Mouse (Mus musculus) kidney, adult 2 months (tissue): Measurements from ENCODE around the gene Fam3c. TPM values are rescaled to one million over a fixed set of nuclear protein-coding genes. Genes with fewer than 3 reads are reported as not detected.

Experiments
- DNase-seq: peaks from one replicate; pipeline ENCODE4 v3.0.0; 2021
- H3K27ac ChIP-seq: fragments of 200-500 bp; 2 replicates; pipeline ENCODE4 v1.5.1; 2012; ENCODE audit warnings: low read depth, low read length, control low read depth, inconsistent platforms; ENCODE audit not compliant: insufficient read depth
- H3K27me3 ChIP-seq: fragments of 200-500 bp; replicated peaks from 2 replicates; pipeline ENCODE4 v1.6.1; 2012; ENCODE audit warnings: mild to moderate bottlenecking, moderate library complexity, low read length, inconsistent platforms; ENCODE audit not compliant: control insufficient read depth, insufficient read depth
- H3K36me3 ChIP-seq: fragments of 200-500 bp; 2 replicates; pipeline ENCODE4 v1.6.1; 2012; ENCODE audit warnings: mild to moderate bottlenecking, moderate library complexity, low read length, inconsistent platforms; ENCODE audit not compliant: control insufficient read depth, insufficient read depth
- H3K4me1 ChIP-seq: fragments of 200-500 bp; 2 replicates; pipeline ENCODE4 v1.6.1; 2011; ENCODE audit warnings: low read length; ENCODE audit not compliant: control insufficient read depth, insufficient read depth
- H3K4me3 ChIP-seq: fragments of 200-500 bp; 2 replicates; pipeline ENCODE4 v1.5.1; 2011; ENCODE audit warnings: mild to moderate bottlenecking, low read depth, low read length, control low read depth; ENCODE audit not compliant: insufficient read depth
- CTCF ChIP-seq: fragments of 200-500 bp; conservative IDR thresholded peaks from 2 replicates; pipeline ENCODE4 v1.5.1; 2011; ENCODE audit warnings: low read depth, mild to moderate bottlenecking, control low read depth, low read length, moderate library complexity, mixed read lengths; ENCODE audit not compliant: insufficient read depth, insufficient read length
- POLR2A ChIP-seq: fragments of 200-500 bp; IDR thresholded peaks from one replicate; pipeline ENCODE4 v1.6.1; 2011; ENCODE audit warnings: low read depth, low read length, control low read depth
- WGBS: fragments of 180-500 bp; shearing (Covaris S2); methylation state at CpG from one replicate; pipeline ENCODE4 v1.1.7; 2018; 5-methylcytosine and 5-hydroxymethylcytosine counted together
- polyA plus RNA-seq: library from polyadenylated mRNA; depleted of rRNA; stranded (reverse); fragments of >200 nt; gene quantifications from 2 replicates; pipeline ENCODE4 v1.2.3, GENCODE M21; 2012; rRNA removed

Gene Fam3c
- 2.3 and 5.3 TPM in 2 replicates for polyA plus RNA-seq

DNA sequence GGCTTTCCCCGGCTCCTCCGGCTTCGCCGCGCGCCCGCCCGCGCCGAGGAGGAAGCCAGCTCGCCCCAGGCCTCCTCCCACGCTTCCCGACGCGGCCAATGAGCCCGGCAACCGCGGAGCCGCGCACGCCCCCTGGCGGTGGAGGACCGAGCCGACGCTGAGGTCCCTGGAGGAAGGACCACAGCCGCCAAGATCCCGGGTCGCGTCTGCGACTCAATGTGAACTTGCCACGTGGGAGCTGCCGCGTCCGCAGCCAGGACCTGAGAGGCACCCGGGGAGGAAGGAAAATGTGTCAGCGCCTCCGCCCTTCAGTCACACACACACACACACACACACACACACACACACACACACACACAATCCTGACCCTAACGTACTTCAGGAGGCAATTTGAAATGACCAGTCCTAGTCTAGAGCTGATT, at the start of gene Fam3c:
Gene Fam3c (minus strand): TSS at position 158 of the 422 bp plus-strand sequence.
- peak within 1 kb of the TSS; percentile 91 for H3K4me3 ChIP-seq
- H3K27me3 ChIP-seq: no peaks in the 10 kb centered on the region
- H3K4me1 ChIP-seq: no peaks in the 10 kb centered on the region
- 2% methylated on average over 36 of the region's 38 CpGs for WGBS
- DNase-seq: peak; percentile 96
- TF ChIP-seq CTCF: peak; percentile 81
- TF ChIP-seq POLR2A: no peak
- H3K27ac ChIP-seq: peak within 1 kb of the TSS; percentile 53; the same call in 1 of the 2 replicates
- H3K36me3 ChIP-seq: no peaks in the 10 kb centered on the region

DNA sequence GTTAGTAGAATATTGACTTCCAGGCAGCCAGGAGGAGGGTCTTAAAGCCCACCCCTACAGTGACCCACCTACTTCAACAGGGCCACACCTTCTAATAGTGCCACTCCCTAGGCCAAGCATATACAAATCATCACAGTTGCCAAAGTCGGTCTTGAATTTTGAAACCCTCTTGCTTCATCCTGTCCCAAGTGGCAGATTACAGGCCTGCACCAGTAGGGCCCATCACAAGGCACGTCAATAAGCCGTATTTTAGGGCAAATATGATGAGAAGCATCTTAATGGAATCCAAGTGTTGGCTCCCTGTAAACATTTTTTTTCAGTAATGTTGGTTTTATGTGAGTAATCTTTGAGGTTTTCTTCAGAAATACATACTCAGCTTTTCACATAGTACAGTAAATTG, 49.0 kb upstream of the Fam3c start:
- Histone ChIP-seq H3K27me3 (no peaks in the 10 kb centered on the region), H3K27ac (no peak overlapping the region), H3K4me3 (no peak overlapping the region), H3K4me1 (no peaks in the 10 kb centered on the region), H3K36me3 (no peaks in the 10 kb centered on the region)
- TF ChIP-seq POLR2A (no peak), CTCF (no peak)
- 91% methylated on average over 3 of the region's 3 CpGs for WGBS
- no peak for DNase-seq

GRCm38 (mm10) chr6:22403736-22404135, 47.7 kb upstream of the Fam3c start:
- Histone ChIP-seq H3K4me1 (no peaks in the 10 kb centered on the region), H3K4me3 (no peak overlapping the region), H3K27me3 (no peaks in the 10 kb centered on the region), H3K36me3 (no peaks in the 10 kb centered on the region), H3K27ac (no peak overlapping the region)
- whole genome bisulfite sequencing: 75% methylated on average over 5 of the region's 5 CpGs
- no peak for DNase-seq
- TF ChIP-seq CTCF (no peak), POLR2A (no peak)

- 88% methylated on average over 9 of the region's 9 CpGs for WGBS
- TF ChIP-seq POLR2A (no peak), CTCF (no peak)
- no peak overlapping the region for H3K27ac ChIP-seq
Measured at GRCm38 (mm10) chr6:22403317-22403716, 47.3 kb upstream of the Fam3c start.

GRCm38 (mm10) chr6:22402548-22403164, 46.6 kb upstream of the Fam3c start:
- Histone ChIP-seq H3K36me3 (no peaks in the 10 kb centered on the region), H3K27me3 (no peaks in the 10 kb centered on the region), H3K27ac (no peak overlapping the region), H3K4me1 (no peaks in the 10 kb centered on the region), H3K4me3 (no peak overlapping the region)
- TF ChIP-seq POLR2A (no peak), CTCF (no peak)
- no peak for DNase-seq
- 76% methylated on average over 13 of the region's 13 CpGs for WGBS

More at GRCm38 (mm10) chr6:22403317-22403716, 47.3 kb upstream of the Fam3c start:
- Histone ChIP-seq H3K4me3 (no peak overlapping the region), H3K36me3 (no peaks in the 10 kb centered on the region), H3K4me1 (no peaks in the 10 kb centered on the region), H3K27me3 (no peaks in the 10 kb centered on the region)
- DNase-seq: no peak

DNA sequence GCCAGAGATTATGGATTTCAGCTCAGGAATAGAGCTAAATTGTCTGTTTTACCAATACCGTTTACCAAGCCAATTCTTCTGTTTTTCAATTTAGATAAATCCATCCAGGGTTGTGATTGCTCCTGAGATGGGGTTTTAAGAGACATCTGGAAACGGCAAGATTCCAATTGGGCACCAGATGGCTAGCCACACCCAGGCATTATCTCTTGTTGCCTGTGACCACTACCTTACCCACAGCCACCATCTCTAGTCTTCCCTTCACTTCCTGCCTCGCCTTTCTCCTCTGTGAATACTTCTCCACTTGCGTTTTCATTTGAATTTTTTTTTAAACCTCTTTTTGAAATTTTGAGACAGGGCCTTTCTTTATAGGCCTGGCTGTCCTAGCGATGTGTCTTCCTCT, 46.0 kb upstream of the Fam3c start:
- no peak for TF ChIP-seq POLR2A
- TF ChIP-seq CTCF: no peak
- Histone ChIP-seq H3K4me1 (no peaks in the 10 kb centered on the region), H3K36me3 (no peaks in the 10 kb centered on the region), H3K4me3 (no peak overlapping the region), H3K27ac (no peak overlapping the region), H3K27me3 (no peaks in the 10 kb centered on the region)
- 84% methylated on average over 5 of the region's 5 CpGs for WGBS
- no peak for DNase-seq

DNA sequence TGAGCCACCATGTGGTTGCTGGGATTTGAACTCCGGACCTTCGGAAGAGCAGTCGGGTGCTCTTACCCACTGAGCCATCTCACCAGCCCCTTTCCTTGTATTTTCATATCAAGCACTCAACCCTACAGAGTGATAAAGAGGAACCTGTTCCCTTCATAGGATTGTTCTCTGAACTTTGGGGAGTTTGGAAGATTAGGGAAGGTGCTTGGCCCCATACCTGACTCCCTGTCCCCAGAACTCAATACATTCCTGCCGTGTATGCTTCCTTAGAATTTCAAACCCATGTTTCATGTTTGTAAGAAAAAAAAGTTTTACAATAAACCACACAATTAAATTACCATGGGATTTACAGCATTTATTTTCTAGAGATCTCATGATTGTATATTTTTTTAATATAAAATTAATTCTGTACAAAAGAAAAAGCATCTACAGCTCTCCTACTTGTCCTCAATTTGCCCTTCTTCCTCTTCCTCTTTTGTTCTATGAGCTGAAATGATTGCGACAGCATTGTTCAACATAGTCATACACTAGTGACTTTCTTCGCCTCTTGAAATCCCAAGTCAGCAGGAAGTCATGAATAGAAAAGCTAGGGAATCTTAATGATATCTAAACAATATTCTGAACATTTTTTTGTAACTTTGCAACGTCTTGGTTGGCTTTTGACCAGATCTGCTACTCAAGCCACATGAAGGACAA, 42.2 kb upstream of the Fam3c start:
- TF ChIP-seq POLR2A: no peak
- TF ChIP-seq CTCF: no peak
- no peak overlapping the region for H3K4me3 ChIP-seq
- H3K4me1 ChIP-seq: no peaks in the 10 kb centered on the region
- H3K27me3 ChIP-seq: no peaks in the 10 kb centered on the region
- no peak for DNase-seq
- 85% methylated on average over 7 of the region's 7 CpGs for WGBS
- H3K36me3 ChIP-seq: no peaks in the 10 kb centered on the region
- no peak overlapping the region for H3K27ac ChIP-seq
